Mouse (Mus musculus) colon, adult 2 months (tissue): ENCODE results near the gene Slc28a1. TPM values are rescaled to one million over a fixed set of nuclear protein-coding genes. Genes with fewer than 3 reads are reported as not detected.

Experiments used
- polyA plus RNA-seq: library from polyadenylated mRNA; depleted of rRNA; stranded (reverse); fragments of >200 nt; gene quantifications from 2 replicates; pipeline ENCODE4 v1.2.3, GENCODE M21; 2012; rRNA removed

The Slc28a1 gene
- polyA plus RNA-seq, result 0.06 TPM in 1 of 2 replicates, not detected in the other

DNA sequence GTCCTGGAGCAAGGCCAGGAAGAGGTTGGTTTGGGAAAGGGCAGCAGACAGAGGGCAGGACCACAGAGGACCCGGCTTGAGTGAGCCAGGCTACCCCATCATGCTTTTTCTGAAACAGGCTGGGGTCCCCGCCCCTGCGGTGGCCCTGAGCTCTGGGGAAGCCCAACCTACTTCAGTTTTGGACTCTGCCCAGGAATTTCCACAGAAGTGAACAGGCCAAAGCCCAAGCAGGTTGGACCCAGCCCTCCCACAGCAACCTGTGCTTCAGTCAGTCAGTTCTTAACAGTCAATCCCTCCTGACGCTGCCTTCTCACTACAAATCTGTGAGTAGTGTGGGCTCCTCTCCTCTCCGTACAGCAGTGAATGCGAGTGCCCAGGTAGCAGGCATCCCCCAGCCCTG, at the start of gene Slc28a1:
Slc28a1 (plus strand) TSS at position 245 of the 400 bp plus-strand sequence.

DNA sequence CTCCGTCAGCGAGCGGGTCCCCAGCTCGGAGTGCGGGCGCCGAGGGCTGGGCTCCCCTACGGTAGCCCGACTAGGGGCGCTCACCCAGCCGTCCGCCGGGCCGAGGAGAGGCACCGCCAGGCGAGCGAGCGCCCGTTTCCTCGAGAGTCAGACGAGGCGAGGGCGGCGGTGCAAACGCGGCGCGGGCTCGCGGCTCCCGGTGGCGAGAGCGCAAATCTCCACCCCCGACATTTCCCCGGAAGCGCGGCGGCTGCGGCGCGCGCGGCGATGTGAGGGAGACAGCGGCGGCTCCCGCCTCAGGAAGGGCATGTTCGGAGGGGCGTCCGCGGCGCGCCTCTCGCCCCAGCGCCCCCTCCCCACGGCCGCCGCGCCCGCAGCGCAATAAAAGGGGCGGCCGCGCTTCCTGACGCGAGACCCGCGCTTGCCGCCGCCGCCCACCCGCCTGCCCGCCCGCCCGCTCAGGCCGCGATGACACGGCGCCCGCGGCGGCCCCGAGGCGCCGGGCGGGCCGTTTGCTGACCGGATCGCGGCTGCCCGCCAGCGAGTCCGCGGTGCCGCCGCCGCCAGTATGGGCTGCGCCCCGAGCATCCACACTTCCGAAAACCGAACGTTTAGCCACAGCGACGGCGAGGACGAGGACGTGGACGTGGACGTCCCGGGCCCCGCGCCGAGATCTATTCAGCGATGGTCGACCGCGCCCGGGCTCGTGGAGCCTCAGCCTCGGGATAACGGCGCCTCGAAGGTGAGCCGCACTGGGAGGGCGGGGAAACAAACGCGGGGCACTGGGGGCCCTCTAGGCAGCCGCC, 99.0 kb downstream of the Slc28a1 start, which contains the start of gene Pde8a:
Pde8a (plus strand) TSS at position 250 of the 806 bp plus-strand sequence.

Other genes with a start within 250 kb of the Slc28a1 start
- gene Wdr73, start 213.5 kb upstream of the Slc28a1 start, polyA plus RNA-seq, result 11.9 and 15.4 TPM in 2 replicates
- gene Nmb, start 209.7 kb upstream of the Slc28a1 start, polyA plus RNA-seq, result 2.0 and 2.3 TPM in 2 replicates
- gene Sec11a, start 167.0 kb upstream of the Slc28a1 start, polyA plus RNA-seq, result 34.2 and 34.5 TPM in 2 replicates
- 19.1 and 19.6 TPM in 2 replicates for gene Zfp592, start 121.1 kb upstream of the Slc28a1 start, polyA plus RNA-seq
- gene Alpk3, start 57.2 kb upstream of the Slc28a1 start, polyA plus RNA-seq, result 0.05 TPM in 1 of 2 replicates, not detected in the other
- 5.7 and 6.2 TPM in 2 replicates for gene Pde8a, start 98.8 kb downstream of the Slc28a1 start, polyA plus RNA-seq
- 849 and 918 TPM in 2 replicates for gene Rps17, start 230.5 kb downstream of the Slc28a1 start, polyA plus RNA-seq